Mouse (Mus musculus): ENCODE data around the gene Ssc5d. TPM values are rescaled to one million over a fixed set of nuclear protein-coding genes. Genes with fewer than 3 reads are reported as not detected.

The Ssc5d gene
- polyA plus RNA-seq, 1 experiment from 2014 or later: 1.4 TPM

DNA sequence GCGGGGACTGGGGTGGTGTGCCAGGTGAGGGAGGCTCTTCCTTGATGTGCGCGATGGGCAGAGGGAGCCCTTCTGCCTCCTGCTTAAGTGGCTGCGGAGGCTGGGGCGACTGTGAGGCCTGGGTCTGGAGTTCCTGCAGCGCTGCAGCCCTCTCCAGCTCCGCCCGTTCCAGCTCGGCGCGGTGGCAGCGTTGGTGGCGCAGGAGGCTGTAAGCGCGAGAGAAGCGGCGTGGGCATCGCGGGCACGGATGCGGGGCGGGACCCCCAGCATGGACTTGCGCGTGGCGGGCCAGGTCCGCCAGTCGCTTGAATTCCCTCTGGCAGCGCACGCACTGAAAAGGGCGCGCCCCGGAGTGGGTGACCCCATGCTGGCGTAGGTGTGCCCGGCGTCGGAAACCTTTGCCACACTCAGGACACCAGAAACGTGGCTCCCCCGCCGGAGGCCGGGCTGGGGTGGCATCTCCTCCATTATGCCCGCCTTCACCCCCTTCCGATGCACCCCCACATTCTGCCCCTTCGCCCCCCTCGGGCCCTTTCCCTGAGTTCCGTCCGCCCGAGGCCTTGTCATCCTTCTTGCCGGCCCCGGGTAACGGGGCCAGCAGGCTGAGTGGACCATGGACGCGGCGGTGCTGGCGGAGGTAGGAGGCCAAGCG is 67.9 kb downstream of the Ssc5d start:
- WGBS: 60% methylated on average over 54 of the region's 55 CpGs
- no peak overlapping the region for H3K9ac ChIP-seq (replicated peaks; ENCODE audit: low read depth)
- H3K4me2 ChIP-seq (replicated peaks; ENCODE audit: low read depth, low read length): 0 out of 2 replicates have a peak overlapping the region, but pooled peaks have one; percentile 1
- no peaks in the 10 kb centered on the region for H3K9me3 ChIP-seq (ENCODE audit: low read length)
- H3K27ac ChIP-seq (ENCODE audit: low read length): no peak overlapping the region
- no peak overlapping the region for H3K4me3 ChIP-seq (ENCODE audit: low read depth, low read length)
- ATAC-seq (no peak), DNase-seq (ENCODE audit: low spot score) (peak; percentile 3)
- TF ChIP-seq CTCF (IDR thresholded peaks at IDR 0.05) (no peak), EP300 (IDR thresholded peaks at IDR 0.05) (no peak)
- H3K27me3 ChIP-seq (replicated peaks; ENCODE audit: insufficient read depth, low read length): no peaks in the 10 kb centered on the region
- H3K36me3 ChIP-seq (ENCODE audit: insufficient read depth, low read length): 0 out of 2 replicates have a peak, but pooled peaks cover 3% of the 10 kb centered on the region
- H3K4me1 ChIP-seq (ENCODE audit: insufficient read depth, low read depth, low read length): peaks cover 9% of the 10 kb centered on the region

DNA sequence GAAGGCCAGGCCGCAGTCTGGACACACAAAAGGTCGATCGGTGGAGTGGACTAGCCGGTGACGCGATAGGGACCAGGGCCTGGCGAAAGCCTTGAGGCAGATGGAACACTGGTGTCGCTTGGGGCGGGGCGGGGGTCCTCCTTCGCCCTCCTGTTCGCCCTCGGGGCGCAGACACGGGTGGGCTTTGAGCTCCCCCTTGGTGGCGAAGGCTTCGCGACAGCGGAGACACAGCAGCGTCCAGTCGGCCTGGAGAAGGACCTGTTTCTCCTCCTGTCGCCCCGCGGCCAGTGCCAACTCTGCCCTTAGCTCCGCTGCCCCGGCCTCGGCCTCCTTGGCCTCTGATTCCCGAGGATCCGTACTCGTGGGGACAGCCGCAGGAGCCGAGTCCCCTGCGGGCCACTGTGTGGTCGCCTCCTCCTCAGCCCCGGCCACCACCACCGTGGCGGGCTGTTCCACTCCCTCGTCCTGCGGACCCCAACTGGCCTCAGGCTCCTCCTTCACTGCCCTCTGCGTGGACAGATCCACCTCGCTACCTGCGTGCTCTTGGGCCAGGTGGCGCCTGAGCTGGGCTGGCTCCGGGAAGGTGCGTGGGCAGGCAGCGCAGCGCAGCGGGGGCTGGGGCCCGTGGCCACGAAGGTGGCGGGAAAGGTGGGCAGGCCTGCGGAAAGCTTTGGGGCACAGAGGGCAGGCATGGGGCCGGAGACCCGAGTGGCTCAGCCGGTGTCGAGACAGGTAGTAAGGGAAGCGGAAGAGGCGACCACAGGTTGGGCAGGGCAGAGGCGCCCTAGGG is 68.6 kb downstream of the Ssc5d start:
- TF ChIP-seq CTCF (IDR thresholded peaks at IDR 0.05): no peak
- TF ChIP-seq EP300 (IDR thresholded peaks at IDR 0.05): no peak
- Histone ChIP-seq H3K27me3 (replicated peaks; ENCODE audit: insufficient read depth, low read length) (no peaks in the 10 kb centered on the region), H3K4me3 (ENCODE audit: low read depth, low read length) (no peak overlapping the region), H3K4me2 (replicated peaks; ENCODE audit: low read depth, low read length) (peak overlapping the region; percentile 83; the same call in 1 of the 2 replicates), H3K36me3 (ENCODE audit: insufficient read depth, low read length) (0 out of 2 replicates have a peak, but pooled peaks cover 3% of the 10 kb centered on the region), H3K9me3 (ENCODE audit: low read length) (no peaks in the 10 kb centered on the region), H3K9ac (replicated peaks; ENCODE audit: low read depth) (no peak overlapping the region), H3K27ac (ENCODE audit: low read length) (no peak overlapping the region), H3K4me1 (ENCODE audit: insufficient read depth, low read depth, low read length) (peaks cover 9% of the 10 kb centered on the region)
- no peak for DNase-seq (ENCODE audit: low spot score)
- WGBS: 63% methylated on average over 57 of the region's 59 CpGs
- no peak for ATAC-seq

Other genes starting within 250 kb of the Ssc5d start
- gene Hspbp1, start 240.7 kb upstream of the Ssc5d start, polyA plus RNA-seq (2015; fragmentation: Nextera tagmentation; extraction: Ambion mirVana): 49.7 and 54.4 TPM in 2 replicates
- 0.31 and 0.45 TPM in 2 replicates for gene Brsk1, start 235.2 kb upstream of the Ssc5d start, polyA plus RNA-seq (2015; fragmentation: Nextera tagmentation; extraction: Ambion mirVana)
- gene Tmem150b, start 200.5 kb upstream of the Ssc5d start, polyA plus RNA-seq (2015; fragmentation: Nextera tagmentation; extraction: Ambion mirVana): 0.25 and 0.35 TPM in 2 replicates
- gene Kmt5c, start 185.7 kb upstream of the Ssc5d start, polyA plus RNA-seq (2015; fragmentation: Nextera tagmentation; extraction: Ambion mirVana): 31.9 and 34.4 TPM in 2 replicates
- 67.7 and 77.9 TPM in 2 replicates for gene Cox6b2, start 172.7 kb upstream of the Ssc5d start, polyA plus RNA-seq (2015; fragmentation: Nextera tagmentation; extraction: Ambion mirVana)
- gene Fam71e2, start 154.5 kb upstream of the Ssc5d start, polyA plus RNA-seq (2015; fragmentation: Nextera tagmentation; extraction: Ambion mirVana): not detected in 2 replicates
- 0.29 and 0.64 TPM in 2 replicates for gene Il11, start 142.9 kb upstream of the Ssc5d start, polyA plus RNA-seq (2015; fragmentation: Nextera tagmentation; extraction: Ambion mirVana)
- gene Tmem190, start 142.8 kb upstream of the Ssc5d start, polyA plus RNA-seq (2015; fragmentation: Nextera tagmentation; extraction: Ambion mirVana): 0.55 and 0.74 TPM in 2 replicates
- 39.2 and 45.4 TPM in 2 replicates for gene Tmem238, start 136.1 kb upstream of the Ssc5d start, polyA plus RNA-seq (2015; fragmentation: Nextera tagmentation; extraction: Ambion mirVana)
- 282 and 294 TPM in 2 replicates for gene Rpl28, start 132.9 kb upstream of the Ssc5d start, polyA plus RNA-seq (2015; fragmentation: Nextera tagmentation; extraction: Ambion mirVana)
- gene Ube2s, start 113.2 kb upstream of the Ssc5d start, polyA plus RNA-seq (2015; fragmentation: Nextera tagmentation; extraction: Ambion mirVana): 158 and 162 TPM in 2 replicates
- 0.43 and 0.51 TPM in 2 replicates for gene Shisa7, start 81.1 kb upstream of the Ssc5d start, polyA plus RNA-seq (2015; fragmentation: Nextera tagmentation; extraction: Ambion mirVana)
- gene Isoc2b, start 55.5 kb upstream of the Ssc5d start, polyA plus RNA-seq (2015; fragmentation: Nextera tagmentation; extraction: Ambion mirVana): 12.7 and 16.1 TPM in 2 replicates
- 0.53 and 0.57 TPM in 2 replicates for gene Isoc2a, start 48.6 kb upstream of the Ssc5d start, polyA plus RNA-seq (2015; fragmentation: Nextera tagmentation; extraction: Ambion mirVana)
- not detected in 2 replicates for gene Gm36210, start 19.3 kb upstream of the Ssc5d start, polyA plus RNA-seq (2015; fragmentation: Nextera tagmentation; extraction: Ambion mirVana)
- gene Zfp628, start 10.6 kb upstream of the Ssc5d start, polyA plus RNA-seq (2015; fragmentation: Nextera tagmentation; extraction: Ambion mirVana): 2.7 TPM in 2 replicates
- gene Nat14, start 3.8 kb upstream of the Ssc5d start, polyA plus RNA-seq (2015; fragmentation: Nextera tagmentation; extraction: Ambion mirVana): 1.1 and 2.3 TPM in 2 replicates
- gene Sbk2, start 38.6 kb downstream of the Ssc5d start, polyA plus RNA-seq (2015; fragmentation: Nextera tagmentation; extraction: Ambion mirVana): 0.19 and 0.26 TPM in 2 replicates
- gene Sbk3, start 45.4 kb downstream of the Ssc5d start, polyA plus RNA-seq (2015; fragmentation: Nextera tagmentation; extraction: Ambion mirVana): 0.37 TPM in 2 replicates
- 29.7 and 30.6 TPM in 2 replicates for gene Zfp579, start 70.4 kb downstream of the Ssc5d start, polyA plus RNA-seq (2015; fragmentation: Nextera tagmentation; extraction: Ambion mirVana)
- gene Zfp524, start 88.6 kb downstream of the Ssc5d start, polyA plus RNA-seq (2015; fragmentation: Nextera tagmentation; extraction: Ambion mirVana): 22.4 and 24.6 TPM in 2 replicates
- gene Fiz1, start 88.9 kb downstream of the Ssc5d start, polyA plus RNA-seq (2015; fragmentation: Nextera tagmentation; extraction: Ambion mirVana): 20.5 and 20.8 TPM in 2 replicates
- gene Gm44973, start 89.7 kb downstream of the Ssc5d start, polyA plus RNA-seq (2015; fragmentation: Nextera tagmentation; extraction: Ambion mirVana): 2.1 and 4.4 TPM in 2 replicates
- gene Zfp865, start 94.6 kb downstream of the Ssc5d start, polyA plus RNA-seq (2015; fragmentation: Nextera tagmentation; extraction: Ambion mirVana): 3.4 and 3.8 TPM in 2 replicates
- 0.42 and 1.2 TPM in 2 replicates for gene Ccdc106, start 94.8 kb downstream of the Ssc5d start, polyA plus RNA-seq (2015; fragmentation: Nextera tagmentation; extraction: Ambion mirVana)
- gene 4632433K11Rik, start 108.3 kb downstream of the Ssc5d start, polyA plus RNA-seq (2015; fragmentation: Nextera tagmentation; extraction: Ambion mirVana): not detected in 2 replicates
- gene Zfp784, start 112.7 kb downstream of the Ssc5d start, polyA plus RNA-seq (2015; fragmentation: Nextera tagmentation; extraction: Ambion mirVana): 6.5 and 7.7 TPM in 2 replicates
- 25.7 and 30.4 TPM in 2 replicates for gene Zfp580, start 125.8 kb downstream of the Ssc5d start, polyA plus RNA-seq (2015; fragmentation: Nextera tagmentation; extraction: Ambion mirVana)
- gene U2af2, start 136.4 kb downstream of the Ssc5d start, polyA plus RNA-seq (2015; fragmentation: Nextera tagmentation; extraction: Ambion mirVana): 42.0 and 46.1 TPM in 2 replicates
- 40.7 and 41.6 TPM in 2 replicates for gene Epn1, start 154.4 kb downstream of the Ssc5d start, polyA plus RNA-seq (2015; fragmentation: Nextera tagmentation; extraction: Ambion mirVana)
- gene Rfpl4, start 191.2 kb downstream of the Ssc5d start, polyA plus RNA-seq (2015; fragmentation: Nextera tagmentation; extraction: Ambion mirVana): not detected in 2 replicates
- gene Rasl2-9, start 200.2 kb downstream of the Ssc5d start, polyA plus RNA-seq (2015; fragmentation: Nextera tagmentation; extraction: Ambion mirVana): 0.52 and 0.88 TPM in 2 replicates
- gene Vmn1r55, start 223.9 kb downstream of the Ssc5d start, polyA plus RNA-seq (2015; fragmentation: Nextera tagmentation; extraction: Ambion mirVana): not detected in 2 replicates

Data from lung, postnatal 0 days (tissue).